Mouse (Mus musculus): ENCODE data around the gene Kcnh3. TPM values are rescaled to one million over a fixed set of nuclear protein-coding genes. Genes with fewer than 3 reads are reported as not detected.

Kcnh3 gene
- polyA plus RNA-seq, 1 experiment from 2014 or later = 0.51 TPM

DNA sequence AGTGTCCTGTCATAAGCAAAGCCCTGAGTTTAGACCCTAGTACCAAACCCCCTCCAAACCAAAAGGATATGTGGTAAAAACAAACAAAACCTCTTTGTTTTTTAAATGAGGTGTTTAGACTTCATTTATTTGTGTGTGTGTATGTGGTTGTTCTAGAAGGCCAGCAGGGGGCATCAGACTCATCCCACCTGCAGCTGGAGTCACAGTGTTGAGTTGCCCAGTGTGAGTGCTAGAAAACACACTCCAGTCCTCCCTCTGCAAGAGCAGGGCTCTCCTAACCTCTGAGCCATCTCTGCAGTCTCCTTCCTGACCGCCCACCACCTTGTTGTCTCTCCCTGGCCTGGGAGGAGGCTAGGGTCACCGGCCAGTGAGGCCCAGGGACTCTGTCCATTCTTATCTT lies 9.7 kb upstream of the Kcnh3 start:
- DNase-seq (ENCODE audit: low spot score) = no peak
- no peak for ATAC-seq (replicated peaks; ENCODE audit: low FRiP score, low TSS enrichment, low read depth)
- 82% methylated on average over 2 of the region's 2 CpGs for WGBS

DNA sequence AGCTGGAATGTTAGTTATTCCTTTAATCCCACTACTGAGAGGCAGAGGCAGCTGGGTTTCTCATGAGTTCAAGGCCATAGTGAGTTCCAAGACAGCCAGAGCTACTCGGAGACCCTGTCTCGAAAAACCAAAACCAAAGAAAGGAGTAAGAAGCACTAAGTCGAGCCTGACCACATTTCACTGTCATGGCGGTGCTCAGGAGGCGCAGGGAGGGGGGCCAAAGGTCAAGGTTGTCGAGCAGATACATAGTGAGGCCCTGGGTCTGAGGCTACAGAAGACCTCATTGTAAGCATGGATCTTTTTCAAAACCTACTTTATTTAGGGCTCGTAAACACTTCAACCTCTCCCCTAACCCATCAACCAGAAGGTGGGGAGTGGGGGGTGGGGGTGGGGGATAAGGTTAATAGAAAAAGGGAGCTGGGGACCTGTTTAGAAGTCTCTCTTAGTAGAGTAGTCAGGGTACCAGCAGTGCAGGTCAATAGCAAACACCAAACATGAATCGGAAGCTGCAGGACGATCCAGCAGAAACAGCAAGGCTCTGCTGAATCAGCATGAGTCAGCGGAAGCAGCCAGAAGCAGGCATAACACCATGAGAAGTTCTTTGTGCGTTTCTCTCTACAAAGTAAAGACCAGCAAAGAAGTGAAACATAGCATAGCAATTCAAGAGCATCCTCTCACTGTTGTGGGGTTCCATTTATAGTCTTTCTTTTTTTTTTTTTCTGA lies 8.8 kb upstream of the Kcnh3 start:
- H3K9me3 ChIP-seq (ENCODE audit: control insufficient read depth, low read length) = 0 out of 2 replicates have a peak, but pooled peaks cover 4% of the 10 kb centered on the region
- H3K4me2 ChIP-seq (ENCODE audit: low read length) = no peak overlapping the region
- WGBS = 85% methylated on average over 11 of the region's 11 CpGs
- peaks cover 14% of the 10 kb centered on the region for H3K27me3 ChIP-seq (replicated peaks; ENCODE audit: control insufficient read depth, insufficient read depth, low read length)
- ATAC-seq (replicated peaks; ENCODE audit: low FRiP score, low TSS enrichment, low read depth) (no peak), DNase-seq (ENCODE audit: low spot score) (no peak)
- no peak overlapping the region for H3K4me3 ChIP-seq (ENCODE audit: low read depth, low read length)
- H3K4me1 ChIP-seq (replicated peaks; ENCODE audit: control insufficient read depth, insufficient read depth, low read length) = no peaks in the 10 kb centered on the region
- no peak overlapping the region for H3K27ac ChIP-seq (ENCODE audit: low read depth)
- no peak overlapping the region for H3K9ac ChIP-seq (ENCODE audit: low read length)
- peaks cover 34% of the 10 kb centered on the region for H3K36me3 ChIP-seq (ENCODE audit: control insufficient read depth, insufficient read depth, low read length)

More for the DNA sequence above, 9.7 kb upstream of the Kcnh3 start:
- no peak overlapping the region for H3K4me2 ChIP-seq (ENCODE audit: low read length)
- no peak overlapping the region for H3K9ac ChIP-seq (ENCODE audit: low read length)
- 0 out of 2 replicates have a peak, but pooled peaks cover 4% of the 10 kb centered on the region for H3K9me3 ChIP-seq (ENCODE audit: control insufficient read depth, low read length)
- no peak overlapping the region for H3K27ac ChIP-seq (ENCODE audit: low read depth)
- peaks cover 40% of the 10 kb centered on the region for H3K36me3 ChIP-seq (ENCODE audit: control insufficient read depth, insufficient read depth, low read length)
- no peaks in the 10 kb centered on the region for H3K4me1 ChIP-seq (replicated peaks; ENCODE audit: control insufficient read depth, insufficient read depth, low read length)
- peaks cover 8% of the 10 kb centered on the region for H3K27me3 ChIP-seq (replicated peaks; ENCODE audit: control insufficient read depth, insufficient read depth, low read length)
- H3K4me3 ChIP-seq (ENCODE audit: low read depth, low read length) = no peak overlapping the region

DNA sequence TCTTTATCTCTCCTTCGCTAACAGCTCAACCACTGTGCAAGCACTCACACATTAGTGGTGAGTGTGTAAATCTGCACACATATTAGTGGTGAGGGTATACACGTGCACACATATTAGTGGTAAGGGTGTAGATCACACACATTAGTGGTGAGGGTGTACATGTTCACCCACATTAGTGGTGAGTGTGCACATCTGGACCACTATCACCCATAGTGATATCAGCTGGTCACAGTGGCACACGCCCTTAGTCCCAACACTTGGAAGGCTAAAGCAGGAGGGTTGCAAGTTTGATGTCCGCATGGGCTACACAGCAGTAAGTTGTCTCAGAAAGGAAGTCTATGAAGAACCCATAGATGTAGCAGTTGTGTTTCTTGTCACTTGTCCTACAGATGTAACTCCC lies 7.0 kb upstream of the Kcnh3 start:
- peaks cover 32% of the 10 kb centered on the region for H3K27me3 ChIP-seq (replicated peaks; ENCODE audit: control insufficient read depth, insufficient read depth, low read length)
- H3K27ac ChIP-seq (ENCODE audit: low read depth) = no peak overlapping the region
- ATAC-seq (replicated peaks; ENCODE audit: low FRiP score, low TSS enrichment, low read depth) = no peak
- H3K4me2 ChIP-seq (ENCODE audit: low read length) = no peak overlapping the region
- no peak for DNase-seq (ENCODE audit: low spot score)
- H3K9me3 ChIP-seq (ENCODE audit: control insufficient read depth, low read length) = 0 out of 2 replicates have a peak, but pooled peaks cover 4% of the 10 kb centered on the region
- no peak overlapping the region for H3K9ac ChIP-seq (ENCODE audit: low read length)
- no peaks in the 10 kb centered on the region for H3K4me1 ChIP-seq (replicated peaks; ENCODE audit: control insufficient read depth, insufficient read depth, low read length)
- no peak overlapping the region for H3K4me3 ChIP-seq (ENCODE audit: low read depth, low read length)
- WGBS = 88% methylated on average over 4 of the region's 4 CpGs
- H3K36me3 ChIP-seq (ENCODE audit: control insufficient read depth, insufficient read depth, low read length) = peaks cover 17% of the 10 kb centered on the region

DNA sequence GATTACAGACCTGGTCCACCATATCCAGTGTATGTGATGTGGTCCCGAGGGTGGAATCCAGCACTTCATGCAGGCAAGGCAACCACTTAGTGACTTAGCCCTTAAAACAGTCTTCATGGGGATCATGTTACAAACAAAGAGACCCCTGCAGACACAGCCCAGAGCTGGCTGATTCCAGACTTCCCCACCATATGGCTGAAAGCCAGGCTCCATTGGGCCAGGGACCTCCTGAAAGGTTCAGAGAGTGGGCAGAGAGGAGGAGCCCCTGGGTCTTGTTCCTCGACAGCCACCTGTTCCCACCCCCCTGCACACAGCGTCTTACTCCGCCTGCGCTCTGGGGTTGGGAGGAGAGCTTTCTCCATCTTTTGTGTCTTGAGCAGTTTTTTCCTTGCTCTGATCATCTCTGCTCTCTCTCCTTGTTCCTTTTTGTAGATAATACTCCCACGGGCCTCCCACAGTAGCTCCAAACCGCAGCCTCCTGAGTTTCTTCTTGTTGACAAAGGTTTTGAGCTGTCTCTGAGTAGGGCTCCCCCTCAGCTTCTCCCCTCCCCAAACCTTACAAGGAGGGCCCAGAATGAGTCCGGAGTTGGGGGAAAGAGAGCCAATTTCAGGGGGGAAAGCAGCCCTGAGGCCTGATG lies 3.2 kb upstream of the Kcnh3 start:
- ATAC-seq (replicated peaks; ENCODE audit: low FRiP score, low TSS enrichment, low read depth) = no peak
- 6% methylated on average over 8 of the region's 8 CpGs for WGBS

DNA sequence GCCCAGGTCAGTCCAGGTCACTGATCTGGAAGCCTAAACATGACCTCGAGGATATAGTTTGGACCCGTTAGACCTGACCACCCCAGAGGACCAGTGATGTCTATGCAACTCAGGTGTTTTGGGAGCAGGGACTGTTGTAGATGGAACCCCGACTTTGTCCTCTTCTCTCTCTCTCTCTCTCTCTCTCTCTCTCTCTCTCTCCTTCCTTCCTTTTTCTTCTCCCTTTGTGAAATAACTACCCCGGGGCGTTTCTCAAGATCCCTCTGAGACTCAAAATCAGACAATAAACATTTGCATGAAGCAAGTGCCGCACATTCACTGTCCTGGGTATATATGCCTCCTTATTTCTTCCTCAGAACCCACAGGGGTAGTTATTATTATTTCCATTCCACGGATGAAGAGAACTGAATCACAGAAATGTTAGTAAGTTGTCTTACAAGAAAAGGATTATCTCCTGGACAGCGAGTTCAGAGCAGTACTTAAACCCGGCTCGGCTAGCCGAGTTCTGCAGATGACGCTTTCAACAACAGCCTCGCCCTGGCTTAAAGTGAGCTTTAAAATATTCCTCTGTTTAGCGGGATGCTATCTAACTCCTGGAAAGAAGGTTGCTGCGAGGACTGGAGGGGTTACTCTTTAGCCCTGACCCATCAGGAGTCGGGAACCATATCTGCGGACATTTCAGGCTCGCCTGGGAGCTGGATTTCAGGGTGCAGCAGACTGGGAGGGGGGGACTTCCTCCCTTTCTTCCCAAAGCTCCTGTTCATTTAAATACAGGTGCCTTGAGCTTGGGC lies 1.7 kb upstream of the Kcnh3 start:
- H3K4me2 ChIP-seq (ENCODE audit: low read length) = peak overlapping the region; percentile 65
- peak overlapping the region; percentile 45 for H3K4me3 ChIP-seq (ENCODE audit: low read depth, low read length)
- H3K4me1 ChIP-seq (replicated peaks; ENCODE audit: control insufficient read depth, insufficient read depth, low read length) = peaks cover 19% of the 10 kb centered on the region
- H3K27ac ChIP-seq (ENCODE audit: low read depth) = no peak overlapping the region
- H3K9ac ChIP-seq (ENCODE audit: low read length) = no peak overlapping the region
- DNase-seq (ENCODE audit: low spot score) (peak; percentile 75), ATAC-seq (replicated peaks; ENCODE audit: low FRiP score, low TSS enrichment, low read depth) (no peak)
- H3K9me3 ChIP-seq (ENCODE audit: control insufficient read depth, low read length) = no peaks in the 10 kb centered on the region
- H3K36me3 ChIP-seq (ENCODE audit: control insufficient read depth, insufficient read depth, low read length) = no peaks in the 10 kb centered on the region
- H3K27me3 ChIP-seq (replicated peaks; ENCODE audit: control insufficient read depth, insufficient read depth, low read length) = peaks cover 85% of the 10 kb centered on the region
- 7% methylated on average over 18 of the region's 18 CpGs for WGBS

More for the DNA sequence above, 3.2 kb upstream of the Kcnh3 start:
- peaks cover 19% of the 10 kb centered on the region for H3K4me1 ChIP-seq (replicated peaks; ENCODE audit: control insufficient read depth, insufficient read depth, low read length)
- H3K9ac ChIP-seq (ENCODE audit: low read length) = no peak overlapping the region
- no peak overlapping the region for H3K4me2 ChIP-seq (ENCODE audit: low read length)
- no peaks in the 10 kb centered on the region for H3K9me3 ChIP-seq (ENCODE audit: control insufficient read depth, low read length)
- H3K27ac ChIP-seq (ENCODE audit: low read depth) = no peak overlapping the region
- peaks cover 70% of the 10 kb centered on the region for H3K27me3 ChIP-seq (replicated peaks; ENCODE audit: control insufficient read depth, insufficient read depth, low read length)
- H3K36me3 ChIP-seq (ENCODE audit: control insufficient read depth, insufficient read depth, low read length) = no peaks in the 10 kb centered on the region
- no peak overlapping the region for H3K4me3 ChIP-seq (ENCODE audit: low read depth, low read length)
- no peak for DNase-seq (ENCODE audit: low spot score)

DNA sequence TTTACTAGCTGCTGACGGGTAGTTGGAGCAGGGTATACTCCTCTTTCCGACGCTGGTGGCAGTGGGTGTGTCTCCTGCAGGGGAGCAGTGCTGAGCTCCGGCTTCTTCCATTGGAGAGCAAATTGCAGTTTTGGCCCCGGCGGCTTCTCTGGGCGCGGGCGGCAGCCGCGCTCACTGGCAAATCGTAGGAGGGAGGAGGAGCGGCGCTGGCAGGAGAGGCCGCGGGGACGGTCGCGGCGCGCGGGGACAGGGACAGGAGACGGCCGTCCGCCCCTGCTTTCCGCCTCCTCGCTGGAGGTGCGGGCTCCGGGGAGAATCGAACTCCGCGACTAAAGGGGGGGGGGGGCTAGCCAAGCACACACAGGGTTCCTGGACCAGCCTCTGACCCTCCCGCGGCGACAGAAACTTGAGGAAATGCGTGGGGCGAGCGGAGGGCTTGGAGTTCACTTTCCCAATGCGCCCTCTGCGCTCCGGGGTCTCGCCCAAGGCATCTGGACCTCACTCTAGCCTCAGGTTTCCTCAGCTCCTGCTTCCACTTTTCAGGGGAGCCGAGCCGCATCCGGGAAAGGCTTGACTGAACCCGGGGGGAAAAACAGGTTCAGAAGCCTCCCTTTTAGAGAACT lies 965 bp upstream of the Kcnh3 start:
- Histone ChIP-seq H3K9me3 (ENCODE audit: control insufficient read depth, low read length) (no peaks in the 10 kb centered on the region), H3K4me1 (replicated peaks; ENCODE audit: control insufficient read depth, insufficient read depth, low read length) (peaks cover 19% of the 10 kb centered on the region), H3K27me3 (replicated peaks; ENCODE audit: control insufficient read depth, insufficient read depth, low read length) (peaks cover 91% of the 10 kb centered on the region), H3K4me2 (ENCODE audit: low read length) (peak overlapping the region; percentile 65), H3K4me3 (ENCODE audit: low read depth, low read length) (peak overlapping the region; percentile 45), H3K9ac (ENCODE audit: low read length) (no peak overlapping the region), H3K36me3 (ENCODE audit: control insufficient read depth, insufficient read depth, low read length) (no peaks in the 10 kb centered on the region), H3K27ac (ENCODE audit: low read depth) (no peak overlapping the region)
- under 1% methylated on average over 46 of the region's 46 CpGs for WGBS
- ATAC-seq (replicated peaks; ENCODE audit: low FRiP score, low TSS enrichment, low read depth) (no peak), DNase-seq (ENCODE audit: low spot score) (no peak)

DNA sequence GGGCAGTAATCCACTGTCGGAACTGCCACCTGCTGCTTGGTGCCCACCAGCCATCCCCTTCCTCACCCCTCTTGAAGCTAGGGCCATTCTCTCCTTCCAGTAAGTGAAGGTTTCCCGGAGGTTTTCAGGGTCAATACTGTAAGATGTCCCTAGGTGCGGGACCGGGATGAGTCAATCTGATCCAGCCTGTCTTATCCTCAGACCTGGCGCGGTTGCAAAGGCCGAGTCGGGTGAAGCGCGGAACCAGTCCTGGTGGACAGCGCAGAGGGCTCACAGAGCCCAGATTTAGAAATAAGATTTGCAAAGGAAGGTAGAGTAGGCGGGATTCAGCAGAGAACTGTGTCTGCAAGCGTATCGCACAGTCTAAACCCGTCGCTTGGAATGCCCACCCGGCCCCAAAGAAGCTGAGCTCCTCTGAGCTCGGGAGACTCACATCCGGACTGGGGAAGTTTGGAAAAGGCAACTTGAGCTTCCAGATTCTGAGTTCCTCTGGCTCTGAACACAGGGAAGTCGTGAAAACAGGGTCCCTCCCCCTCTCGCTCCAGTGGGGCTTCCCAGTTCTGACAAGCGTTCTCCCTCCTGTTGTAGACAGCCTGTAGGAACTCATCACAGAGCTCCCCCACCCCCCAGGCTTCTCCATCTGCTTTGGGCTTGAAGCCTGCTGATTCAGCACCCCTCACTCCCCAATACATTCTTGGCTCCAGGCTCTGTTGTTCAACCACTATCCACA lies 585 bp downstream of the Kcnh3 start:
- peaks cover 95% of the 10 kb centered on the region for H3K27me3 ChIP-seq (replicated peaks; ENCODE audit: control insufficient read depth, insufficient read depth, low read length)
- H3K27ac ChIP-seq (ENCODE audit: low read depth) = no peak overlapping the region
- H3K4me2 ChIP-seq (ENCODE audit: low read length) = peak overlapping the region; percentile 65
- peaks cover 19% of the 10 kb centered on the region for H3K4me1 ChIP-seq (replicated peaks; ENCODE audit: control insufficient read depth, insufficient read depth, low read length)
- H3K36me3 ChIP-seq (ENCODE audit: control insufficient read depth, insufficient read depth, low read length) = no peaks in the 10 kb centered on the region
- DNase-seq (ENCODE audit: low spot score) (peak; percentile 79), ATAC-seq (replicated peaks; ENCODE audit: low FRiP score, low TSS enrichment, low read depth) (no peak)
- peak overlapping the region; percentile 45 for H3K4me3 ChIP-seq (ENCODE audit: low read depth, low read length)
- H3K9ac ChIP-seq (ENCODE audit: low read length) = no peak overlapping the region
- no peaks in the 10 kb centered on the region for H3K9me3 ChIP-seq (ENCODE audit: control insufficient read depth, low read length)
- 1% methylated on average over 22 of the region's 22 CpGs for whole genome bisulfite sequencing

DNA sequence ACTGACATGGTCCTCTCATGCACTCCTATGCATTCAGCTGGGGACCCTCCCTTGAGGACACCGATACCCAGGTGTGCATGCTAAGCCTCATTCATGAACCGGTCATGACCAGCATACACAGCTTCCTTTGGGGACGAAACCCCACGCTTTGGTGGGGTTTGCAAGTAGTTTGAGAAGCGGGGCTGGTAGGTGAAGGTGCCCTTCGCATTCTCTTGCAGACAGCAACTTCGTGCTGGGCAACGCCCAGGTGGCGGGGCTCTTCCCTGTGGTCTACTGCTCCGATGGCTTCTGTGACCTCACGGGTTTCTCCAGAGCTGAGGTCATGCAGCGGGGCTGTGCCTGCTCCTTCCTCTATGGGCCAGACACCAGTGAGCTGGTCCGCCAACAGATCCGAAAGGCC lies 1.4 kb downstream of the Kcnh3 start:
- Histone ChIP-seq H3K27me3 (replicated peaks; ENCODE audit: control insufficient read depth, insufficient read depth, low read length) (peaks cover 92% of the 10 kb centered on the region), H3K4me2 (ENCODE audit: low read length) (peak overlapping the region; percentile 65; the same call in 1 of the 2 replicates), H3K4me3 (ENCODE audit: low read depth, low read length) (peak overlapping the region; percentile 16; the same call in 1 of the 2 replicates), H3K4me1 (replicated peaks; ENCODE audit: control insufficient read depth, insufficient read depth, low read length) (peaks cover 19% of the 10 kb centered on the region), H3K36me3 (ENCODE audit: control insufficient read depth, insufficient read depth, low read length) (no peaks in the 10 kb centered on the region), H3K27ac (ENCODE audit: low read depth) (no peak overlapping the region), H3K9me3 (ENCODE audit: control insufficient read depth, low read length) (no peaks in the 10 kb centered on the region), H3K9ac (ENCODE audit: low read length) (no peak overlapping the region)
- 25% methylated on average over 14 of the region's 14 CpGs for WGBS
- ATAC-seq (replicated peaks; ENCODE audit: low FRiP score, low TSS enrichment, low read depth) (no peak), DNase-seq (ENCODE audit: low spot score) (no peak)

All from intestine, embryonic 14.5 days (tissue).